Mouse (Mus musculus) kidney, adult 9 months (tissue): ENCODE measurements at regions not wholly inside any gene's neighbourhood (a gene's known extent, or its start where the extent isn't known, plus 50 kb on each side); places are given as distances from the start of the nearest gene placed in this dataset.

Experiments used
- DNase-seq: peaks from one replicate; pipeline ENCODE4 v3.0.0; 2022

DNA sequence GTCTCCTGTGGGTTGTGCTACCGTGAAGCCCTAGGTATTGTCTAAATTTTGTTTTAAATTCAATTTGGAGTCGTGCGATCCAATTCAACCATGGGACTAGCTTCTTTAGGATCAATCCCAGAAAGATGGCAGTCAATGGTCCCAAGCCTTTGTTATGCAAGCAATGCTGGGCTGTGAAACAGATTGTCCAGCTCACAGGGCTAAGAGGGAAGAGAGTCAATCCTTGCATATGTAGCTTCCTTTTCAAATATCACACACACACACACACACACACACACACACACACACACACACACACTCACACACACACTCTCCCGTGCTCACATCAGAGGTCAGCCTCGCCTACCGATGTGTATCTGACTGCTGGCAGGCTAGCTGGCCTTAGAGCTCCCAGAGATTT, 373.8 kb upstream of the Gm10131 start:
- DNase-seq: no peak

DNA sequence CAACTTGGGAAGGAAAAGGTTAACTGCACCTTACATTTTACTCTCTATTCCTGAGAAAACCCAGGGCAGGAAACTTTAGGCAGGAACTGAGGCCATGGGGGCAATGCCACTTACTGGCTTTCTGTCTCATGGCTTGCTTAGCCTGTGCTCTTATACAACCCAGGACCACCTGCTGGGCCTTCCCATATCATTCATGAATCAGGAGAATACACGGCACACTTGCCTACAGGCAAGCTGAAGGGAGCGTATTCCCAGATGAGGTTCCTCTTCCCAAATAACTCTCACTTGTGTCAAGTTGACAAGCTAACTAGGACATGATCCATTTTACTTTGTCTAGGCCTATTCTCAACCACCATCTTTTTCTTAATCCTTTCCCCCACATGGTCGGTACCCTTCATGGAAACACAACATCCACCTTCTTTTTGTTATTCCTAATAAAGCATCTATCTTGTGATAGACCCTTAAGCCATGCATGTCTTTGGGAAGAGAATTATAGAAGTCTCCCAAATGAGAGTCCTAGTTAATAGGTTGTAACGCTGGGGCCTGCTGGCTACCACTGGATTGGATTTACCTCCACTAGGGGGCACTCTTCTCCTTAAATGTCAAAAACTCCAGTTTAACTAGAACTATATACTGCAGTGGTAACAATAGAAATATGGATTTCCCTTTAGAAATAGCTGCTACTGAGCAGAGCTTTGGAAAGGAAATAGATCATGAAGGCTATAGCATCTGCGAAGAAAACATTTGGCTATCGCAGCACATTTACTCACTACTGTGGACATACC, 373.2 kb upstream of the Gm10131 start:
- peak; percentile 79 for DNase-seq

DNA sequence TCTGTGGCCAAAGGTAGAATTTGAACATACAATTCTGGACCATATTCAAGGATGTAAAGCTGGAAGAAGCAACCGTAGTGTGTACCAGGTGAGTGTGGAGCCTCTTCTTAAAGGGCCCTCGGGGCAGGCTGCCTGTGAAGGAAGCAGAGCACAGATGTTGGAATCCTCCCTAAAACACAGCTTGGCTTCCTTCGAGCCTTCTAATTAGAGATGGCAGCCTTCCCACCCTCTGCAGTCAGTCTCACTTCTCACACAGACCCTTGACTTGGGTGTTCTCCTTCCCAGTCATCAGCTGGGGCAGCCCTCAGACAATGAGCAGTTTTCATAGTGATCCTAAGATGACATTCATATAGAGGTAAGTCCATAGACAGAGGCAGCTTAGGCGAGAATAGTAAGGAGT, 371.7 kb upstream of the Gm10131 start:
- no peak for DNase-seq

DNA sequence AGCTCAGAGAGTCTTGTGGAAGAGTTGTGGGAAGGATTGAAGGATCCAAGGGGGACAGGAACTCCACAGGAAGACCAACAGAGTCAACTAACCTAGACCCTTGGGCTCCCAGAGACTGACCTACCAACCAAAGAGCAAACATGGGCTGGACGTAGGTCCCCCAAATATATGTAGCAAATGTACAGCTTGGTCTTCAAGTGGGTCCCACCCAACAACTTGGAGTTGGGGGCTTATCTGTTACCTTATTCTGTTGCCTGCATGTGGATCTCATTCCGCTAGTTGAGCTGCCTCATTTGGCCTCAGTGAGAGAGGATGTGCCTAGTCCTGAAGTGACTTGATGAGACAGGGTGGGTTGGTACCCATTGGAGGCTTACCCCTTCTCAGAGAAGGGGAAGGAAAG, 371.1 kb upstream of the Gm10131 start:
- DNase-seq: no peak

DNA sequence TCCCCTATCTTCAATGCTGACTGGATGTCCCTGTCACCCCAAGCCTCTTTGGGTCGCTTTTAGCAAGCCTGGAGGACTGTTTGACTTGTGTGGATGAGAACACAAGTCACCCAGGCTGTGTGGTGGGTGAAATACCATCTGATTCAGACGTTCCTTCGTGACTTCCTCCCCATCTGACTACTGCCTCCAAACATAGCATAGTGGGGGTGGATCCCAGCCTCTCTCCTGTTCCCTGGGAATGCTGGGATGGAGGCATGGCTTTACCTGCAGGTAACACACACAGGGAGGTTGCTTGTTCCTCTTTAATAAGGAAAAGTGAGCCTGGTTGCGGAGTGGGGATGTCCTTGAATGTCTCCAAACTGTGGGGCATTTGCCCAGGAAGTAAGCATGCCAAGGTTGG, 369.0 kb upstream of the Gm10131 start:
- no peak for DNase-seq

DNA sequence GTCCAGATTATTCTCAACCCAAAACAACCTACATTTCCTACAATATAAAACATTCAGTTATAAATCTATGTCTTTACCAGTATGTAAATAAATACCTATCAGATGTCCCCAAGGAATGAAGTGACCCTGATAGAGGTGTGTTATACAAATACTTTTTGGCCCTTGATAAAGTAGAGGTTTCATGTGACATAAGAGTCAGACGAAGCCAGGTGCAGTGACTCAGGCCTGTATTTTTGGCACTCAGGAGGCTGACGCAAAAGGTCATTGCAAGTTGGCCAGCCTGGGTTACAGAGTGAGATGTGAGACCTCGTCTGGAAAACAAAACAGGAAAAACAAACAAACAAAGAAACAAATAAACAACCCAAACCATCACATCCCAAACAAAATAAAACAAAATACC, 367.4 kb upstream of the Gm10131 start:
- no peak for DNase-seq

DNA sequence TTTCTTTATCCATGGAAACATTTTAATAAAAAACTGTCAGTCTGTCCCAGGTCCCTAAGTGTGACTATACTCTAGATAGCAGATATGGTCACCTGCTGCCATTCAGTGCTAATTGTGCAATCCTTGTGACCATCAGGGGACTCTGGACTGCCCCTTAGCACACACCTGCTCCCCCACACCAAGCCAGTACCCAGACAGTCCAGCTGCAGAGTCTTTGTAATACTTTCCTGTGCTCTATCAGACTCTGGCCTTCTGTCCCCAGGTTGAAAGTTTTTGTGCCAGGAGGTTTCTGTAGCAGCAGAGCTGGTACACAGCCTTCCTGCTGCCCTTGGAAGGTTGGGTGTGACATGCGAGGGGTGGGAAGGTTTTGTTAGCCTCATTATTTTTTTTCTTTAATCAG, 366.9 kb upstream of the Gm10131 start:
- no peak for DNase-seq

DNA sequence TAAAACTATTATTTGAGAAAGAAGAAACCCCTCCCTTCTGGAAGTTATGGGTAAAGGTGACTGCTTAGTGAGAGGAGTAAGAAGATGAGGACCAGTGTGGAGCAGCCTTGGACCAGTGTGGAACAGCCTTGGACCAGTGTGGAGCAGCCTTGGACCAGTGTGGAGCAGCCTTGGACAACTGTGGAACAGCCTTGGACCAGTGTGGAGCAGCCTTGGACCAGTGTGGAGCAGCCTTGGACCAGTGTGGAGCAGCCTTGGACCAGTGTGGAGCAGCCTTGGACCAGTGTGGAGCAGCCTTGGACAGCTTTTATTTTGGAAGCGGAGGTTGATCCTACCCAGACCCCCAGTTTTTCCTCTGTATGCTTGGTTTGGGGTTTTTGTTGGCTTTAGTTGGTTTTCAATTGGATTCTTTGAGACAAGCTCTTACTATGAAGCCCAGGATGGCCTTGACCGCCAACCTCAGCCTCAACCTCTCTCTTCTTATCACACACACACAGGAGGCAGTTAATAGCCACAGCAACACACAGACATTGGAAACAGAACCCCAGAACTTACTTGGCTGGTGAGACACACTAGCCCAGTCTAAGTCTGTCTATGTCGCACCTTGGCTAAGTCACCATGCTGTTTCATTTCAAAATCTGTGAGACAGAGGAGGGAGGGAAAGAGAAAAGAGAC, 364.7 kb upstream of the Gm10131 start:
- no peak for DNase-seq

DNA sequence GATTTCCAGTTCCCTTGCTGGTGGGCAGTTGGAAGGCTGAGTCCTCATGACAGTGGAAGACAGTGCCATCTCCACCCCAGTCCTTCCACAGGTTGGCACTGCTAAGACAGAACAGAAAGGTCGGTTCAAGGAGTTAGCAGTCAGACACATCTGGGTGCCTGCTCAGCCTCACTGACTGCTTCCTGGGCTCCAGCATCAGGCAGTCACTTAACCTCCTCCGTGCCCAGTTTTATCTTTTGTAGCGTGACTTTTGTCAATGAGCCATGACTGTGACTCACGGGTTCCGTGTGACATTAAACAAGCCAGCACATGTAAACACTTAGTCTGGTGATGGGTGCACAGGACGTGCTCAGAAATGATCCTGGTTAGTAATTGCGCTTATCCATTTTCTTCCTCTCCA, 363.1 kb upstream of the Gm10131 start:
- no peak for DNase-seq

DNA sequence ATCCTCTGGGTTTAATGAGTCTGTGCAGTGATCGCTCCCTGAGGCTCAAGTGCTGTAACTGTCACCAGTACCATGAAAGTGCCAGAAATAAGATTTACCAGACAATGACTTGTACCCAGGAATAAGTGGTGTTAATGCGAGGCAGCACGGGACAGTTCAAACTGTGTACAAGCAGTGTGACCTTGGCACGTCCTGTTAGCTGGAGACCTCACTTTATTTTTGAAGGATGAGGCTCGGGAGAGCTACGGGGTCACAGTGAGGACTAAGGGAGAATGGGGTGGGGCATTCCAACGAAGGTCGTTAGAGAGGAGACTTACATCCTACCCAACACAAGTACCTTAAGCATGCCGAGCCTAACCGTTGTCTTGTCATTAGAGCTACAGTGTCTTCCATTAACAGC, 362.2 kb upstream of the Gm10131 start:
- DNase-seq: no peak

DNA sequence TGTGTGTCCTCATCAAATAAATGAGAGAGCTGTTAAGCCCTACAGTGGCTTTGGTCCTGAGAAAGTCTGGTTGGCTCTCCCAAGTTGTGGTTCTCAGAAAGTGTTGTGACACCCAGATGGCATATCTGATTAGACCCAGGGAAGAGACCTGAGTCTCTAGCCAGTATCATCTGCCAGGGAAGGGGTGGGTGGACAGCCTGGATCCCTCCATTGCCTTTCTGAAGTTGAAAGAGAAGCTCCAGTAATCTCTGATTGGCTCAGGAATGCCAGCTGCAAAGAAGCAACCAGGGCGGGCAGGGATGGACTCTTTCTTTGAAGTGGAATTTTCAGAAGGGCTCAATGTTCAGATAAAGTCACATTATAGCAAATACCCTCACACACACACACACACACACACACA, 361.8 kb upstream of the Gm10131 start:
- DNase-seq: no peak

DNA sequence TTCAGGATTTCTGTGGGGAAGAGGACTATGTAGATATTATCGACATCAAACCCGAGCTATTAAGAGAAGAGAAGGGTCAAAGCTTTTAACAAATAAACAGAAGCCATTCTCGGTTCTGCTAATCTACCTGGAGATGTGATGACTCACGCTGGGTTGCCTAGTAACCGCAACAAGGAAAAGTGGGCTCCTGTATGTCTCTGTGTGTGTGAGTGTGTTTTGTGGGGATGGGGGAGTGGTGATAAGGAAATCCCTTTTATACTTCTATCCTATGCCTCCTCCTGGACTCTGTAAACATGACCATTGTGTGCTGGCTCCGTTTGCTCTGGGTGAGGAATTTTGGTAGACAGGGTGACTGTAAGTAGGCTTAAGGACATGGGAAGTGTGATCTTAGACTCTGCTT, 361.3 kb upstream of the Gm10131 start:
- DNase-seq: no peak

DNA sequence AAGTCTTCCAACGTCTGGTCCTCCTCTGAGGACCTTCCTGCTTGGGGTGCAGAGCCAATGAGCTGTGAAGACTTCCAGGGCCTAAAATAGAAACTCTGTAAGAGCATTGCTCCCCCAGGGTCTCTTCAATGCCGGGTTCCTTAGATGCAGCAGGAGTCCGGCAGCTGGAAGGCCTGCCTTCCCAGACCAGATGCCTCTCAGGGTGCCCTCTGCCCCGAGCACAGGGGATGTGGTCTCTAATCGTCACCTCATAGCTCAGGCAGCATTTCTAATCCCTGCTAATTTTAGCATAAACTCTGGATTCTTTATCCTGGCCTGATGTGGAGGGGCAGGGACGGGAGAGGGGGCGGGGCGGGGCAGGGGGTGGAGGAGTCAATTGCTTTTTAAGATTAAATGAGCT, 360.9 kb upstream of the Gm10131 start:
- DNase-seq: no peak

DNA sequence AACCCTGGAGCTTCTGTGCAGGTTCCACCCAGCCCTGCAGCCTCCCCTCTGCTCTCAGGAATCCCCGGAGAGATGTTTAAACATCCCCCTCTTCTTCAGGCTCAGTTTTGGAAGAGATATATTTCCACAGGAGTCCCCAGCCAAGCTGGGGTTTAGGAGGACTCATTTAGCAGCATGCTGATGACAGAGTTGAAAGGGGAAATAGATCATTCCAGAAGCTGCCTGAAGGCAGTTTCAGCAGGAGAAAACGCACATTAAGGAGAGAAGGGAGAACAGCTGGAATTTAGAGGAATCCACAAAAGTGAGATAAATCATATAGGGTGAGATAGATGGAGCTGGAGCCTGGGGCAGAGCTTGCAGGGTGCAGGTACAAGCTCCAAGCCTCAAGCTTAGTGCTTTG, 357.6 kb upstream of the Gm10131 start:
- no peak for DNase-seq

DNA sequence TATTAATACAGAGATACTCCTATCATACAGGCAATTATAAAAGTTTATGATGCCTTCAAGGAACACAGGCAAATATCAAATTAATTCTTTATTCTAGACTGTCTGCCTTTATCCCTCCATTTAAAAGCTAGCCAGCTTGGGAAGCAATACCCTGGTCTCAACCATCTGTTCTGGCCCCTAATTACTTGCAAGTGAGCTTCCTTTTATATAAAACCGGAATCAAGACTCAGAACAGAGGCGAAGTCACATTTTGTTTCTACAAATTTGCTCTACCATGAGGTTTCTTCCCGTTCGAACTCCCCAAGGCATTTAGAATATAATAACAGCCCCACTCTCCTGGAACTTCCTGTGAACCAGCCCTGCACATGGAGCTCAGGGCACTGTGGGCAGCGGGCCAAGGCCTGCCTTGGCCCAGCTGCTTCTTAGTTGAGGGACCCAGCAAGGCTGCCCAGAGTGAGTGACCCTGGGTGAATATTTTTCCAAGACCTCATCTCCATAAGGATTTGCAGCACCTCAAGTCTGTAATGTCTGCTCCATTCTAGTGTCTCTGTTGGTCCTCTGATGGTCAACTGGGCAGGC, 355.3 kb upstream of the Gm10131 start:
- no peak for DNase-seq

DNA sequence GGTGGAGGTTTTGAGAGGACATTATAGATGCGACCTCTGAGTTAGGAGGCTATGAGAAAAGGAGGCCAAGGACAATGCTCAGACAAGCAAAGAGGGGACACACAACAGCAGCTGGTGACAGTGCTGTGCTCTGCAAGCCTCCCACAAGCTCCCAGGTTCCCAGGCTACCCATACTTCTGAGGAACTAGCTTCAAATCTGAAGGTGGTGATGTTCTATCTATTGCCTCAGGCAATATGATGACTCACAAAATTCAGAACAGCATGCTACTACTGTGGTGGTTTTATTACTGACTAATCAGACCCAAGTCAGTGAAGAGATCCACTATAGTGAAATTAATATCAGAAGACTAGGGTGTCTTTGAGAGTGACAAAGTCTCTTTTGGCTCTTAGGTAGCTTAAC, 353.9 kb upstream of the Gm10131 start:
- DNase-seq: no peak

DNA sequence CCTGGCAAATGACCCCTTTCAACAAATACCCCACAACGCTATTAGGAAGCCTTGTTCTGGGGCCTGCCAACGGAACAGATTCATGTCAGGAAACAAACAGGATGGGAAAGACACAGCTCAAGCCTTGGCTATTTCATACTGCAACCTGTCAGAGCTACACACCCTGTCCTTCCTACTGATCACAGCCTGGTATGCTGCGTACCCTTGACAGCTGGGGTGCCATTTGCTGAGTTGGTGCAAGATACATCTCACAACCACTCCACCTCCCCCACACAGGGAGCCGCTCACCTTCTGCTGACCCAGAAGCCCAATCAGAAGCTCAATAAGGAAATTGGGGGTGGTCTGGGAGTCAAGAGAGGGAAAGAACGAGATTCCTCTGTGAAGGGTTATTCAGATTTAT, 350.7 kb upstream of the Gm10131 start:
- DNase-seq: no peak

DNA sequence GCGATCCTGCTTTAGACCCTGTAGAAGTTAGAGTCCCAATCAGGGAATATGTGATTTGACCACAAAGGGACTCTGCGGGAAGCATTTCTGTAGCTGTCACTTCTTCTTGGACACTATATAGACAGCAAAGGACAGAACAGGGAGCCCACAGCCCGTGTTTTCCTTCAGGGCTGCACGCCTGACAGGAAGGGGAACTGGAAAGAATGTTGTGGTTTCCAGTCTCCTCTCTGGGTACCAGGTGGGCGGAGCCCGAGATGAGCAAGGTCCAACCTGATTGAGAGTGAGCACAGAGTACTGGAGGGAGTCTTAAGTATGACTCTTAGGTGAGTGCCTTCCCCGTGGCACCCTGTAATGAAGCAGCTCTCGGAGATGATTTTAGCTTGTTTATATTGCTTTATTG, 346.8 kb upstream of the Gm10131 start:
- no peak for DNase-seq

DNA sequence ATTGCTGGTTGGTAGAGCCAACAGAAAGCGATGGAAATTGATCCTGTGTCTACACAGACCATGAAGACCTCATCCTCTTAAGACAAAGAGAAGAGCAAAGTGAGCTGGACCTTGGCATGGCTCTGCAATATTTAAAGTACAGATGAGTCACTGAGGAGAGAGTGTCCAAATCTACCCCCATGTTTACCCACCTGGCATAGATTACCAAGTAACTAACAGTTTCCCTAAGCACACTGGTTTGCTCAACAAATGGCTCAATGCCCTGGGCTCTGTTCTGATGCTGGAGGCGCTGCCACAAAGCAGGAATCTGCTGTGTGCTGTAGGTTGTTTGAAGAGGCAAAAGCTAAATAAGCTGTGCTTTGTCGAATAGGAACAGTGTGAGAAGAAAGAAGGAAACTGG, 345.0 kb upstream of the Gm10131 start:
- no peak for DNase-seq

DNA sequence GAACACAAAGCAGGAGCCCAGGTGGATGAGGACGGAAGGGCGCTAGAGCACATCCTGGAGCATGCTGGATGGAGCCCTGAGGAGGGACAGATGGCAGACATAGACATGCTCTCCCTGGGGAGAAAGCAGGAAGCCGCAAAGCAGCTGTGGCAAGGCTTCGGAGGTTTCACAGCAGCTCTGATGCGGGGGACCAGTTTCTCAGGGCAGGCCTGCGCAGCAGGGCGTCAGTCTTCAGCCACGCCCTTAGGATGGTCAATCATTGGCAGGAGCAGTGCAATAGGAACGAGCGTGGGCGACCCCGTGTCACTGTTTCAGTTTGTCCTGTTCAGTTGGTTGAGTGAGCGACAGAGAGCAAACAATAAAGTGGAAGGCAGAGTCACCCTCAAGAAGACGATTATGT, 343.8 kb upstream of the Gm10131 start:
- peak; percentile 4 for DNase-seq

DNA sequence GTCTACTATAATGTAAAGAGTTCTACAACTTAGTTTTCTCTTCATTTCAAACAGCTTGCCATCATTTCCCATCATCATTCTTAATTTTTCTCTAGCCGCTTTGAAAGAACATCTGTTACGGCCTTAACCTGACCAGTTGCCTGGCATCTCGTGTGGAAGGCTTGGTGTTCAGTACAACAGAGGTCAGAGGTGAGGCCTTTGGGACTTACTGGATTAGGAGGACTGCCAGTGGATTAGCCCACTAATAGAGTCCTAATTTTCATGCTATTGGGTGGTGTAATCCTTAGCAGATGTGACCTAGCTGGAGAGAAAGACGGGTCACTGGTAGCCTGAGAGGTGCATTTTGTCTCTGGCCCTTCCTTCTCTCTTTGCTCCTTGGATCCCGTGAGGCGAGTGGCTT, 341.3 kb upstream of the Gm10131 start:
- DNase-seq: no peak

DNA sequence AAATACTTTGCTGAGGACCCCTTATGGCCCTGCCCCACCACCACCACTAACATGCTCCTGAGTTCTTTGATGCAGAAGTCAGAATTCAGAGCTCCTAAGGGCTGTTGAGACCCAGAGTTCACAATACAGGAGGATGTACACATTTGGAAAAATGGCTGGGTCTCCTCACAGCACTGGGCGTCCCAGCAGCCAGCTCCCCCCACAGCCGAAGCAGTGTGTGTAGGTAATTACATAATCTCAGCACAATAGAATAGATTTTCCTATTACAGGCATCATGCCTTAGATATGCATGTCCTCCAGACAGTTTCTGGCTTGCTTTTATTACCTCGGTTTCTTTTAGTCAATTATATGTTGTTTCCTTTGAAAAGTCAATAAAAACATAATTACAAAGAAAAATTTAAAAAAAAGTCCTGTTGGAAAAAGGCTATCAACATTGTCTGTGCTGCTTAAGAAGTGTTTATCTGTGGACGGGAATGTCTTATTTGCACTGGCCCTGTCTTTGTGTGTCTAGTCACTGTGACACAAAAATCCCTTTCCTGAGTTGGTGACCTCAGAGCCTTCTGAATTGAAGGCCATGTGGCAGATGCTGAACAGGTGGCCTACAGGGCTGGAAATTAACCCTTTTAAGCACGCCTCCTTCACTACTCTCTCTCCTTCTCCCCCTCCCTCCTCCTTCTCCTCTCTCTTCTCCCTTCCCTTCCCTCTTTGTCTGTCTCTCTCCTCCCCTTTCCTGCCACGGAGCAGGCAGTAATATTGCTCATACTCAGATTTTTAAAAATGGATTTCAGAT, 339.9 kb upstream of the Gm10131 start:
- no peak for DNase-seq

DNA sequence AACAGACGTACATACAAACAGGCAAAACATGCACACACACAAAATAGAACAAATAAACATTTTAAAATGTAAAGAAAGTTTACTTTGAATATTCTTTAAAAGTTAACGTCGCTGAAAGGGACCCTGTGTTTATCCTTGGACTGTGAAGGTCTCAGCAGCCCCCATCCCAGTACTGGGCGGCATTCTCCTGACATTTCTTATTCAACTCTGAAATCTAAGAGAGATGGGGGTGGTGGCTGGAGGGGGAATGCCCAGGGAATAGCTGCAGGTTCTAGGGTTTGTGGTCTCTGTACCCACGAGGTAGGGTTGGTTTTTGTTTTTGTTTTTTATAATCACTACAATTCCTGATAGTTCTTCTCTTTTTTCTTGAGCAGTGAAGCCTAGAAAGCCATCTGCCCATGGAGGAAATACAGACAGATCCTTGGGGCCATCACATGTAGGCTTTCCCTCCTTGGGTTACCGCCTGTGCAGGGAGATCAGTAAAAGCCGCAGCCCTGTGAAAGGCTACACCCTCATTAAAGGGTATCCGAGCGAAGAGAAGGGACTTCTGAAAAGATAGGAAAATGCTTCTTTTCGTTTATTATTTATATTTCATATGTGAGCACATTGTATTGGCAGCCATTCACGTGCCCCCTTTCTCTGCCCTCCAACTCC, 338.0 kb upstream of the Gm10131 start:
- DNase-seq: no peak
